Comparison of ENCODE assay signal across 9 mouse cellular contexts in genomic region chr7:83242233-83242632, GRCm38 (mm10).
DNase-seq lines count a peak whose midpoint lies in the region; ATAC-seq and TF ChIP-seq lines count a peak whose summit lies in the region.
"Had no signal": no experiment of that assay in that cellular context is flagged by ENCODE, and none has a peak within 500 bp of the region (broad histone marks: within the 10 kb centered on the region; RNA-seq: fewer than 3 reads in every experiment).

No protein-coding gene starts in this region.

- ATAC-seq in hindbrain, embryonic 16.5 days = peak; percentile 40; the same call in 1 of the 2 replicates
- no peak for ATAC-seq in hindbrain, embryonic 13.5 days (ENCODE audit: low FRiP score)
- 0 out of 2 replicates have a peak, but pooled peaks have one; percentile 36 for ATAC-seq in lung, embryonic 16.5 days (ENCODE audit: low read depth)
- ATAC-seq in intestine, postnatal 0 days = no peak
- no peak for ATAC-seq in liver, embryonic 11.5 days (replicated peaks; ENCODE audit: low FRiP score)

- no peak overlapping the region for H3K27ac ChIP-seq in hindbrain, embryonic 16.5 days (ENCODE audit: low read depth, low read length)
- H3K27ac ChIP-seq in hindbrain, embryonic 13.5 days = no peak overlapping the region
- no peak overlapping the region for H3K27ac ChIP-seq in lung, embryonic 16.5 days (ENCODE audit: low read length)
- H3K27ac ChIP-seq in intestine, postnatal 0 days (ENCODE audit: low read depth, low read length) = no peak overlapping the region
- H3K27ac ChIP-seq in liver, embryonic 11.5 days (ENCODE audit: low read depth, low read length) = no peak overlapping the region
- H3K27ac ChIP-seq: liver, embryonic 15.5 days had no signal

- H3K27me3 ChIP-seq in hindbrain, embryonic 16.5 days (replicated peaks; ENCODE audit: control insufficient read depth, insufficient read depth, low read length) = no peaks in the 10 kb centered on the region
- H3K27me3 ChIP-seq in hindbrain, embryonic 13.5 days = no peaks in the 10 kb centered on the region
- H3K27me3 ChIP-seq in lung, embryonic 16.5 days (ENCODE audit: control insufficient read depth, insufficient read depth, low read depth, low read length) = no peaks in the 10 kb centered on the region
- no peaks in the 10 kb centered on the region for H3K27me3 ChIP-seq in intestine, postnatal 0 days (replicated peaks; ENCODE audit: control insufficient read depth, insufficient read depth, low read length)
- no peaks in the 10 kb centered on the region for H3K27me3 ChIP-seq in liver, embryonic 11.5 days (replicated peaks; ENCODE audit: control insufficient read depth, insufficient read depth, low read length)
- H3K27me3 ChIP-seq: liver, embryonic 15.5 days had no signal

- no peak for TF ChIP-seq CTCF in intestine, postnatal 0 days (IDR thresholded peaks at IDR 0.05; ENCODE audit: low read depth)

- H3K4me3 ChIP-seq in hindbrain, embryonic 16.5 days (ENCODE audit: low read length) = no peak overlapping the region
- H3K4me3 ChIP-seq in hindbrain, embryonic 13.5 days = no peak overlapping the region
- H3K4me3 ChIP-seq in lung, embryonic 16.5 days (ENCODE audit: low read length) = no peak overlapping the region
- no peak overlapping the region for H3K4me3 ChIP-seq in intestine, postnatal 0 days (ENCODE audit: low read depth, low read length)
- no peak overlapping the region for H3K4me3 ChIP-seq in liver, embryonic 11.5 days (ENCODE audit: low read depth, low read length)
- H3K4me3 ChIP-seq: liver, embryonic 15.5 days had no signal

- 54% methylated on average over 3 of the region's 3 CpGs for WGBS in hindbrain, embryonic 16.5 days
- 68% methylated on average over 3 of the region's 3 CpGs for WGBS in hindbrain, embryonic 13.5 days
- 47% methylated on average over 3 of the region's 3 CpGs for WGBS in lung, embryonic 16.5 days
- 51% methylated on average over 3 of the region's 3 CpGs for WGBS in intestine, postnatal 0 days
- 47% methylated on average over 3 of the region's 3 CpGs for WGBS in liver, embryonic 11.5 days

- no peak overlapping the region for H3K9ac ChIP-seq in hindbrain, embryonic 16.5 days (ENCODE audit: low read depth, low read length)
- no peak overlapping the region for H3K9ac ChIP-seq in hindbrain, embryonic 13.5 days
- no peak overlapping the region for H3K9ac ChIP-seq in lung, embryonic 16.5 days (ENCODE audit: low read length)
- H3K9ac ChIP-seq in intestine, postnatal 0 days (ENCODE audit: low read depth, low read length) = no peak overlapping the region
- no peak overlapping the region for H3K9ac ChIP-seq in liver, embryonic 11.5 days (ENCODE audit: low read depth, low read length)
- H3K9ac ChIP-seq: liver, embryonic 15.5 days had no signal

- peak; percentile 83 for DNase-seq in cerebellum, adult 9-10 months
- peak; percentile 52 for DNase-seq in heart, adult 8-10 months (ENCODE audit: low spot score)
- no peak for DNase-seq in left cerebral cortex, adult 8-10 months (ENCODE audit: low spot score in 2 of 2)
- DNase-seq in liver, embryonic 11.5 days (ENCODE audit: low spot score) = no peak

- H3K4me1 ChIP-seq in hindbrain, embryonic 16.5 days (ENCODE audit: control insufficient read depth, insufficient read depth, low read depth, low read length) = no peaks in the 10 kb centered on the region
- H3K4me1 ChIP-seq in hindbrain, embryonic 13.5 days (replicated peaks) = no peaks in the 10 kb centered on the region; the same call in 1 of the 2 replicates
- no peaks in the 10 kb centered on the region for H3K4me1 ChIP-seq in lung, embryonic 16.5 days (replicated peaks; ENCODE audit: control insufficient read depth, insufficient read depth, low read length)
- H3K4me1 ChIP-seq in intestine, postnatal 0 days (replicated peaks; ENCODE audit: control insufficient read depth, insufficient read depth, low read length) = no peaks in the 10 kb centered on the region
- H3K4me1 ChIP-seq in liver, embryonic 11.5 days (replicated peaks; ENCODE audit: control insufficient read depth, insufficient read depth, low read length) = no peaks in the 10 kb centered on the region
- H3K4me1 ChIP-seq: liver, embryonic 15.5 days had no signal

- no peaks in the 10 kb centered on the region for H3K36me3 ChIP-seq in hindbrain, embryonic 16.5 days (ENCODE audit: control insufficient read depth, insufficient read depth, low read length)
- H3K36me3 ChIP-seq in hindbrain, embryonic 13.5 days = no peaks in the 10 kb centered on the region
- no peaks in the 10 kb centered on the region for H3K36me3 ChIP-seq in lung, embryonic 16.5 days (ENCODE audit: control insufficient read depth, insufficient read depth, low read length)
- no peaks in the 10 kb centered on the region for H3K36me3 ChIP-seq in intestine, postnatal 0 days (ENCODE audit: control insufficient read depth, insufficient read depth)
- H3K36me3 ChIP-seq in liver, embryonic 11.5 days (ENCODE audit: control insufficient read depth, insufficient read depth, low read length) = no peaks in the 10 kb centered on the region
- H3K36me3 ChIP-seq: liver, embryonic 15.5 days had no signal

- no peaks in the 10 kb centered on the region for H3K9me3 ChIP-seq in hindbrain, embryonic 16.5 days (ENCODE audit: control insufficient read depth, low read length)
- H3K9me3 ChIP-seq in hindbrain, embryonic 13.5 days = no peaks in the 10 kb centered on the region
- H3K9me3 ChIP-seq in lung, embryonic 16.5 days (ENCODE audit: control insufficient read depth, low read length) = no peaks in the 10 kb centered on the region
- no peaks in the 10 kb centered on the region for H3K9me3 ChIP-seq in intestine, postnatal 0 days (ENCODE audit: control insufficient read depth)
- no peaks in the 10 kb centered on the region for H3K9me3 ChIP-seq in liver, embryonic 11.5 days (ENCODE audit: control insufficient read depth, low read length)
- H3K9me3 ChIP-seq: liver, embryonic 15.5 days had no signal

- H3K4me2 ChIP-seq in hindbrain, embryonic 16.5 days (ENCODE audit: low read length) = no peak overlapping the region
- H3K4me2 ChIP-seq in hindbrain, embryonic 13.5 days = no peak overlapping the region
- no peak overlapping the region for H3K4me2 ChIP-seq in lung, embryonic 16.5 days (ENCODE audit: low read depth, low read length)
- no peak overlapping the region for H3K4me2 ChIP-seq in intestine, postnatal 0 days (replicated peaks; ENCODE audit: low read depth)
- H3K4me2 ChIP-seq in liver, embryonic 11.5 days = no peak overlapping the region
- H3K4me2 ChIP-seq: liver, embryonic 15.5 days had no signal

Comparison
In these comparisons a context has a peak if more than half of its experiments do, and no peak if none do; other contexts are left out.
1. ATAC-seq: peak in hindbrain, embryonic 16.5 days (single experiment) and lung, embryonic 16.5 days (single experiment); none in hindbrain, embryonic 13.5 days (single experiment), intestine, postnatal 0 days (single experiment) and liver, embryonic 11.5 days (single experiment).
2. DNase-seq: peak in cerebellum, adult 9-10 months (single experiment) and heart, adult 8-10 months (single experiment); none in left cerebral cortex, adult 8-10 months (0 of 2) and liver, embryonic 11.5 days (single experiment).